Mouse (Mus musculus) ES-E14 (cell line): ENCODE measurements around the gene Apol7a.

Experiments
- CHD2 ChIP-seq: IDR thresholded peaks from 2 replicates; pipeline ENCODE4 v1.6.1; 2014; ENCODE audit warnings: mild to moderate bottlenecking, low read depth, low read length, inconsistent platforms
- HCFC1 ChIP-seq: IDR thresholded peaks from 2 replicates; pipeline ENCODE4 v1.6.1; 2012; ENCODE audit warnings: low read length, inconsistent platforms, borderline replicate concordance; ENCODE audit not compliant: insufficient read depth
- MAFK ChIP-seq: IDR thresholded peaks from 2 replicates; pipeline ENCODE4 v1.6.1; 2014; ENCODE audit warnings: mild to moderate bottlenecking, low read depth, low read length, inconsistent platforms; ENCODE audit not compliant: insufficient read depth

DNA sequence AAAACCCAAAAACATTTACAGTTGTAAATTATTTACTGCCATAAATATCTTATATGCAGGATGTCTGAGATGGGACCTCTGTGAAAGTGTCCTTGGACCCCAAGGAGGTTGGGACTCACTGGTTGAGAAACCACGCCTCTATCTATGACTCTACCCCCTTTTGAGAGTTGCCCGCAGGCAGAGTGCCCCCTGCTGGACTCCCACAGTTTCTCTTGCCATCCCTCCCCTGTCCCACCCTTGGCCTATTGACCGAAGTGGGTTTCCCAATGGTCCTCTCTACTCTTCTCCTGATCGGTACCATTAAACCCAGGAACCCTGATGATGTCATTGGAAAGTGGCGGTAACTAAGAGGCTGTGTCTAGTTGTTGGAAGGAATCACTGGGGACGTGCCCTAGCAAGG, 56.9 kb downstream of the Apol7a start:
- TF ChIP-seq CHD2 = no peak
- no peak for TF ChIP-seq MAFK
- TF ChIP-seq HCFC1 = no peak
